Mouse (Mus musculus) large intestine, adult 2 months (tissue): ENCODE results near the gene Rcvrn. TPM values are rescaled to one million over a fixed set of nuclear protein-coding genes. Genes with fewer than 3 reads are reported as not detected.

Experiments used
- DNase-seq: peaks from one replicate; pipeline ENCODE4 v3.0.0-alpha.2; 2012; ENCODE audit warnings: low read depth, low spot score
- WGBS: fragments of 180-500 bp; shearing (Covaris S2); methylation state at CpG from one replicate; pipeline ENCODE4 v1.1.7; 2018; 5-methylcytosine and 5-hydroxymethylcytosine counted together
- polyA plus RNA-seq: library from polyadenylated mRNA; depleted of rRNA; stranded (reverse); fragments of >200 nt; gene quantifications from 2 replicates; pipeline ENCODE4 v1.2.3, GENCODE M21; 2012; rRNA removed

Gene Rcvrn
- polyA plus RNA-seq, 1 experiment: not detected

DNA sequence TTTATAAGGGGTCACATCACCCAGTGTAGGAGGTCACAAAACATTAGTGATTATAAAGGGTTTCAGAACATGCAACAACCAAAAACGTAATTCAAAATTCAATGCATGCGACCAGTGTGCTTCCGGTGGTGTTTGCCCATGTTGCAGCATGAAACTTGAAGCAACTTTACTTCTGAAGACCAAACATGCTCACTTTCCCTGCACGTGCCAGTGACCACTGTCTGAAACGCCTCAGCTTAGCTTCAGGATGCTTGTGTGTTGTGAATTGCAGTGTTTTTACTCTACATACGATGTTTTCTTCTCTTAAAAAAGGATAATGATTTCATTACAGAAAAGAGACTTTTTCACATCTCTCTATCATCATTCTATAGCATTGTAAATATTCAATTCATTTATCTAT is 43.2 kb downstream of the Rcvrn start:
- 64% methylated on average over 6 of the region's 6 CpGs for WGBS
- no peak for DNase-seq

DNA sequence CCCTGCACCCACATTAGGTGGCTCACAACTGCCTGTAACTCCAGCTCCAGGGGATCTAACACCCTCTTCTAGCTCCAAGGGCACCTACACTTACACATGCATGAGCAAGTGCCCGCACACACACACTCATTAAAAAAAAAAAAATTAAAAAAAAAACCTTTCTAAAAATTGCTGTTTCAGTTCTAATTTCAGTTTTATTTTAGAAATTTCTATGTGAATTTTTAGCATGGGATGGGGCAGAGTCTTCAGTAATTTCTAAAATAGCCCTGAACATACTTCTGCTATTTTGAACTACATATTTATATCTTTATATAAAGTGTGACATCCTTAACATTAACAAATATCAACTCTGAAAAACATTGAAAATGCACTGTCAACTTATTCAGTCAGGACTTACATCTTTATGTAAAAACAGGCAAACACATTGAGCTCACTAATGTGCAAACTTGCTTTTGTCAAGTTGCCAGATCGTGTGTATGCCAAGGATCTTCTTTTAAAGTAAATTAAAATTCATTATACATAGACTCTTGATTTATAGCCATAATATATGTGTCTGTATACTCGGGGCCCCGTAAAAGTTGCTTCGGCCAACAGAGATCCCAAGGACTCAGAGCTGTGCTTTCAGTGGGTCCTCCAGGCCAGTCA is 43.8 kb downstream of the Rcvrn start:
- WGBS: 30% methylated on average over 5 of the region's 5 CpGs
- no peak for DNase-seq

DNA sequence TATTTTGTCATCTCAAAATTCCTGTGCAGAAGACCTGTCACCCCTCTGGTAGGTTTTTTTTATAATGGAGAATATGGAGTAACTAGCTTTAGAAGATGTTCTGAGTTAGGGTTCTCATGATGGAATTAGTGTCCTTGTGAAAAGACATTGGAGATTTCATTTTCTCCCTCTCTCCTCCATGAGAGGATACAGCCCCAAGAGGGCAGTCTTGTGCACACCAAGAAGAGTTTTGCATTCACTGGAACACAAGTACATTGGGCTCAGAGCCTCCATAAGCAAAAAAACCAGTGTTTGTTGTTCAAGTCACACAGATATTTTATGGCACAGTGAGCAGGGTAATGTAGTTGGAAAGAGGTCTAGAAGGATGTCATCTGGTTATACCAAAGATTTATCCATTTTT is 46.4 kb downstream of the Rcvrn start:
- DNase-seq: no peak

Other genes starting within 250 kb of the Rcvrn start
- gene Gas7, start 239.9 kb upstream of the Rcvrn start, polyA plus RNA-seq: 3.4 and 5.7 TPM in 2 replicates
- 1.3 and 3.0 TPM in 2 replicates for gene Glp2r, start 75.8 kb downstream of the Rcvrn start, polyA plus RNA-seq
- gene Gsg1l2, start 79.3 kb downstream of the Rcvrn start, polyA plus RNA-seq: 0.19 and 0.20 TPM in 2 replicates
- gene Dhrs7c, start 102.9 kb downstream of the Rcvrn start, polyA plus RNA-seq: 0.07 TPM in 1 of 2 replicates, not detected in the other
- 12.9 and 19.4 TPM in 2 replicates for gene Usp43, start 226.8 kb downstream of the Rcvrn start, polyA plus RNA-seq